Mouse (Mus musculus) layer of hippocampus, postnatal 14 days (tissue): Measurements from ENCODE around the gene Rps3. TPM values are rescaled to one million over a fixed set of nuclear protein-coding genes. Genes with fewer than 3 reads are reported as not detected.
A peak's percentile ranks its signal among the peaks of the same experiment; 100 is the strongest.

Source experiments
- DNase-seq, 2 experiments: peaks; one replicate each; pipeline ENCODE4 v3.0.0; 2021 to 2022; ENCODE audit warnings: low spot score in 2 of 2, mixed read lengths in 1 of 2
- total RNA-seq, 2 experiments: library from RNA; stranded (reverse); gene quantifications; 2 replicates each; pipeline ENCODE4 v1.2.3; 2021

Rps3 gene
- total RNA-seq, 2 experiments from 2014 or later: 245 to 264 TPM

DNA sequence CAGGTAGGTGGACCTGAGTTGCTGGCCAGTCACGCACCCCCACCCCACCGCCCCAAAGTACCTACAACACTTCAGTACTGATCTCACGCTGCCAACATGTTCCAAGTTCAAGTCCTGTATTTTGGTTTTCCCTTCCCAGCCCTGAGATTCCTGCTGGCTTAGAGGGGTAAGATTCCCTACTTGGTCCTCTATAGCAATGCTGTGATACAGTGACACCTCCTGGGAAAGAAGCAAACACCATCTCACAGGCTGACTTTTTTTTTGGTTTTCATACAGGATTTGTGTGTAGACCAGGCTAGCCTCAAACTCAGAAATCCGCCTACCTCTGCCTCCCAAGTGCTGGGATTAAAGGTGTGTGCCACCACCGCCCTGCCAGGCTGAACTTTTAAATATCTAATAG, 6.3 kb downstream of the Rps3 start:
- no peak for DNase-seq

- DNase-seq: no peak
Observed at GRCm38 (mm10) chr7:99476558-99477114, 6.9 kb downstream of the Rps3 start.

DNA sequence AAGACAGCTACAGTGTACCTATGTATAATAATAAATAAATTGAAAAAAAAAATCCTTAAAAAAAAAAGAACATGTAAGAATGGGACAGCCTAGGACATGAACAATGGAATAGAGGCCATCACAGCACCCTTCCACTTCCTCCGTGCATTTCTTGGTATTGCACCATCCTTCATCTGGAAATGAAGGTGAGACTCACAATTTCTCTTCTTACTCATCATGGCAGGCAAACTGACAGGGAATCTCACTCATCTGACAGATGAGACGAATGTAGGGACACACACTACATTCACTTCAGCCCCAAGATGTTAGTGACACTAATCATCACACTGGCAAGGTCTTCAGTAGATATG, 8.0 kb downstream of the Rps3 start:
- DNase-seq: no peak

DNA sequence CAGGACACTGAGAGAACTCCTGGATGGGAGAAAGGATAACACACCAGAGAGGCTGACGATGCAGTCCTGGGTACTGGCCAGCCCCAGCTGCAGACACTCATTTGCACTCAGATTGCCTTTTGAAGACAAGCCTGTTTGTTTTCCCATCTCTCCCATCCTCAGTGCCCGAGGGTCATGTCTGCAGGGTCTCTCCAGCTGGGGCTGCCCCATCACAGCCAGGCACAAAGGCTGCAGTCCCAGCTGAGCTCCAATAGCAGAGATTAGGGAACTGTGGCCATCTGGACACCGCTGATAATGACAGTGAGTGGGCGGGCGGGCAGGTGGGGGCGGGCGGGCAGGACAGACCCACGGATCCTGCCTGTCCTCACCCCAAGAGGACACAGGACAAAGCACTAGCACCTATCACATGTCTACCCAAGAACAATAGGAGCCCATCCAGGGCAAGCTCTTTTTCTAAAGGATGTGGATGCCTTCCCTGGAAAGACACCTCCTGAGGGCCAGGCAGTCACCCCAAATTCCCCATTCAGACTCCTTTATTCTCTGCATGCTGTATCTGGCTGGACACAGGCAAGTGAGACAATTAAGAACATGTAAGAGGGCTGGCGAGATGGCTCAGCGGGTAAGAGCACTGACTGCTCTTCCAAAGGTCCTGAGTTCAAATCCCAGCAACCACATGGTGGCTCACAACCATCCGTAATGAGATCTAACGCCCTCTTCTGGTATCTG, 8.5 kb downstream of the Rps3 start:
- no peak for DNase-seq

DNA sequence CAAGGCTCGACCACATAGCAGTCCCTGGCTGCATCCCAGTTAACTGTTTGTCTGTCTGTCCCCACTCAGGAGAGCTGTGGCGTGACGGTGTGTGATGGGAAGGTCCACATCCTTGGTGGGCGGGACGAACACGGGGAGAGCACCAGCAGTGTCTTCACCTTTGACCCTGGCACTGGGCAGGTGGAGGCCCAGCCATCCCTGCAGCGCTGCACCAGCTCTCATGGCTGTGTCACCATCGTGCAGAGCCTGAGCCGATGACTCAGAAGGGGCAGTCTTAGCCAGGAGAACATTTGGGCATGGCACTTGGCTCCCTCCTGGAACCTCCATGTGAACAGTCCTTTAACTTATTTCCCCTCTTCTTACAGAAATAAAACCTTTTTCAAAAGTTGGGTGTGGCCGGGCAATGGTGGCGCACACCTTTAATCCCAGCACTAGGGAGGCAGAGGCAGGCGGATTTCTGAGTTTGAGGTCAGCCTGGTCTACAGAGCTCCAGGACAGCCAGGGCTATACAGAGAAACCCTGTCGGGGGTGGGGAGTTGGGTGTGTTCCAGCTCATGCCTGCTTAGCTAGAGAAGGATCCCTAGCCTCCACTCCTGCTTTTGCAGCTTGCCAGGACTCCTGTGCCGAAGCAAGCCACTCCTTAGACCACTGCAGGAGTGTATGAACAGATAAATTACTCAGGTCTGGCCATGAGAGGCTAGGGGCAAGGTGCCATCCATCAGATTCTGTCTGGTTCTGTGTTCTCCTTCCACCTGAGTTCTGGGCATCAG, 9.7 kb downstream of the Rps3 start:
- DNase-seq: no peak

DNA sequence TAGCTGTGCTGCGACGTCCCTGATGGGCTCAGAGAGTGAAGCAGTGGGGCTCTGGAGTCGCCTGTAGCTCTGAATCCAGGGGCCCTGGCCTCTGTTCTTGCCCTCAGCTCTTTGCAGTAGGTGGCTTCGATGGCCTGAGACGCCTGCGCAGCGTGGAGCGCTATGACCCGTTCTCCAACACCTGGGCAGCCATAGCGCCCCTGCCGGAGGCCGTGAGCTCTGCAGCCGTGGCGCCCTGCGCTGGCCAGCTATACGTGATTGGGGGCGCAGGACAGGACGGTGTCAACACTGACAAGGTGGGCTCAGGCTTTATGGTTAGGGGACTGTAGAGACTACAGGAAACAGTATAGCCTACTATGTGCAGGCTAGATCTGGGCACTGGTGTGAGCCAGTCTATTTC, 12.0 kb downstream of the Rps3 start:
- DNase-seq: no peak

DNA sequence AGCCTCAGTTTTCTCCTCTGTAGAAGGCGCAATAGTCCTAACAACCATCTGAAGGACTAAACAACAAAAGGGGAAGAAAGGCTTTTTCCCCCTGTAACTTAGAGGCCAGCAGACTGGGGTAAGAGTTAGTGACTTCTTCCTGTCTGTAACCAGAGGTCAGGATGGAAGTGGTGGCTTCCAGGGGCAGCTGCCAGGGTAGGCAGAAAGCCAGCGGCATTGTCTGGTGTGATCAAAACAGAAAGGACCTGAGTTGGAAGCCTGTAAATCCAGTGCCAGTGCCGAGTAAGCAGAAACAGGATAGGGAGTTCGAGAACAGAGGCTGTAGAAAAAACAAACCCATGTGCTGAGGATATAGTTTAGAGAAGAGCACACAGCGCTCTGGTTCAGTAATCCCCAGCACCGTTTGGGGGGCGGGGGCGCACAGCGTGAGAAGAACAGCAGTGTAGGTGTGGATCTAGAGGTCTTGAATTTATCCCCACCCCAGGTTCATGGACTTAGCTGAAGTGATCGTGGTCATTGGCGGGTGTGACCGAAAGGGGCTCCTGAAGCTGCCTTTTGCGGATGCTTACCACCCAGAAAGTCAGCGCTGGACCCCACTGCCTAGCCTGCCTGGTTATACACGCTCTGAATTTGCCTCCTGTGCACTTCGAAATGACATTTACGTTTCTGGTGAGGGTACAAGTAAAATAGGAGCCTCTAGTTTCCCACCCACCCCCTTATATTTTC, 13.7 kb downstream of the Rps3 start:
- DNase-seq: no peak

GRCm38 (mm10) chr7:99468283-99469132, 15.0 kb downstream of the Rps3 start:
- DNase-seq: peak; percentile 69 to 72

DNA sequence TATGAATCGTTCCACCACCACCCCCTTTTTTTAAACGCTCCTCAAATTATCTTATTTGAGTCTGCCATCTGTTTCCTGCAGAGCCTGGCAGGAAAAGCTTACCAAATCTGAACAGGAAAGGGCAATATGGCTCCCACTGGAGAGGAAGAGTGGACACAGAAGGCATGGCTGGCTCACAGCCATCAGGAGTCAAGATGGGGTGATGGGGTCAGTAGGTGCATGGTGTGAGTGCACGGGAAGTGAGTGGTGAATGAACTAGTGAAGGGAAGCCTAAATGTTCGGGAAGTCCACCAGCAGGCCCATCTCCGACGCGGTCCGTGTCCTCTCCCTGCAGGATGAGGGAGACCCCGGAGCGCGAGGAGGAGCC, 15.6 kb downstream of the Rps3 start:
- peak; percentile 54 to 55 for DNase-seq

- DNase-seq: no peak
Observed at GRCm38 (mm10) chr7:99465811-99466210, 17.7 kb downstream of the Rps3 start, which contains the start of gene Klhl35. Gene Klhl35, plus strand, starts transcription at chr7:99466004.

DNA sequence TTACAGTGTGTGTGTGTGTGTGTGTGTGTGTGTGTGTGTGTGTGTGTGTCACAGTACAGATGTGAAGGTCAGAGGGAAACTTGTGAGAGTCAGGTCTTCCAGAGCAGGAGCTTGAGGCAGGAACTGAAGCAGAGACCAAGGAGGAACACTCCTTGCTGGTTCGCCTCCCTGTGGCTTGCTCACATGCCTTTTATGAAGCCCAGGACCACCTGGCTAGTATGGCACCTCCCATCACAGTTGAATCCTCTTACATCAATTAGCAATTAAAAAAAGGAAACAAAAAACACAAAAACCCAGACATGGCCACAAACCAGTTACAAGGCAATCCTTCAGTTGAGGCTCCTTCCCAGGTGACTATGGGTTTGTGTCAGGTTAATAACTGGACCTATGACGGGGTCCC, 20.4 kb downstream of the Rps3 start:
- DNase-seq: no peak

DNA sequence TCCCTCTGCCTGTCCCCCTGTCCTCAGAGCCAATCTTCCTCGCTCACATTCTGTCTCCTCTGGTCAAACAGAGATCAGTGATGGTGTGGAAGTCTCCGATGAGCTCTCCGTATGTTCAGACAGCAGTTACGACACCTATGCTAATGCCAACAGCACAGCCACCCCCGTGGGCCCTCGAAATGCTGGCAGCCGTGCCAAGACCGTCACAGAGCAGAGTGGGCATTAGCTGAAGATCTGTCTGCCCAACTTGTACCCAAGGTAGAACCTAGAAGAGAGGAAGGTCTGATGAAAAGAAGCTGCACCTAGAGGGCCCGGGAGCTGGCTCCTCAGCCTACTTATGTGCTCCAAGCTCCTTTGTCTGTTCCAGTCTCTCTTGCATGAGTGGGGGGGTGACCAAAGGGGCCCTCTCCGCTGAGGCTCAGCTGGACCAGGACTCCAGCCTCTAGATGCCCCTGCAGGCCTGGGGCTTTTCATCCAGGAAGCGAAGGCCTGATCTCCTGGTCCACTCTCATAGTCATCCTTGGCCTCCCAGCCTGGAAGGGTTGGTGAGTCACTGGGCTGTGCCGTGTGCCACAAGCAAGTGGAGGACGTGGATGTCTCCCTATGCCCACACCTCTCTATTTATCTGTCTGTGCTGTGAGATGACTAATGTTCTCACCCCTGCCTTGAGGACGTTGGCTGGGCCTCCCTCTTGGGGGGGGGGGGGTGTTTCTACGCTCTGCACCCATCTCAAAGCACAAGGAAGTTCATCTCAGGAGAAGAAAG, 23.5 kb downstream of the Rps3 start:
- DNase-seq: no peak

DNA sequence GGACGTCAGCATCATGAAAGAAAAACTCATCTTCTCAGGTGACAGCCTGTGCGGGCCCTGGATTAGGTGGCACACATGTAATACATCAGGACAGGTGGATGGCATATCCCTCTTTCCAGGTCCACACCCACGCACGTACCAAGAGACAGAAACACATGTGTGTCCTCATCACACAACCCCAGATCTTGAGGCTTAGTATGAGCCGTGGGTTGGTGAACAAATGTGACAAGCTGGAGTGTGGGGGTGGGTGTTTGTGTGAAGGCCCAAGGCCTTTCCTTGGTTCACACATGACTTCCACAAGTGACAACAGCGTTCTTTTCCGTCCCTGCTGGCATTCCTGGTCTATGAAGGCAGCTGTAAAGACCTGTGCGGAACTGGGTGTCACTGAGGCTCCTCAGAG, 24.7 kb downstream of the Rps3 start:
- no peak for DNase-seq

DNA sequence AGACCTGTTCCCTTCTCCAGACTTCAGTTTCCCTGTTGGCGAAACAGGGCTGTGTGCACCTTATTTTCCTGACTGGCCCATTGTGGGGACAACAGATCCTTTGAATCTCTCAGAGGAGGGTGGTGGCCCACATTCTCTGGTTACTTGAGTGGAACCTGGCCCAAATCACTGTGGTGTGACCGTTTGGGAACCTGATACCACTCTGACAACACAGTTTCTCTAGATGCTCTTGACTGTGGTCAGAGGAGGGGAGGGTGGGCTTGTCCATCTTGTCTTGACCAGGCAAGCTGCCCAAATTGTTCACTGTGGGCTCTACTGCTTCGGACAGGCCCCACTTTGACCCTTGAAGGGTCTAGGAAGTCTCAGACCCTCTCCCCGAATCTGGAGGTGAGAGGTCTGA, 29.5 kb downstream of the Rps3 start:
- DNase-seq: no peak

DNA sequence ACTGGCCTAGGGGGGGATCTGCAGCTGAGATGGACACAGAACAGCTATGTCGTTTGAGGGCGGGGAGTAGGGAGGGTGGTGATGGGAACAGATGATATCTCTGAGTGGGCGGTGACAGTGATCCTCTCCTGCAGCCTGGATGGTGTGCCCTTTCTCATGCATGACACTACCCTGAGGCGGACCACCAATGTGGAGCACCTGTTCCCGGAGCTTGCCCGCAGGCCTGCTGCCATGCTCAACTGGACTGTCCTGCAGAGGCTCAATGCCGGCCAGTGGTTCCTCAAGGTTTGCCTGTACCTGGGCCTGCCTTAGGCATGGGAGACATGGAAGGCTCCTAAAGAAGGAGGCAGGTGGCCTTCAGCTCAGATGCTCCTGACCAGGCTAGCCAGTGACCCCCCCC, 30.7 kb downstream of the Rps3 start:
- no peak for DNase-seq

- DNase-seq: peak; percentile 71 to 90
Observed at GRCm38 (mm10) chr7:99450703-99451102, 32.8 kb downstream of the Rps3 start.

DNA sequence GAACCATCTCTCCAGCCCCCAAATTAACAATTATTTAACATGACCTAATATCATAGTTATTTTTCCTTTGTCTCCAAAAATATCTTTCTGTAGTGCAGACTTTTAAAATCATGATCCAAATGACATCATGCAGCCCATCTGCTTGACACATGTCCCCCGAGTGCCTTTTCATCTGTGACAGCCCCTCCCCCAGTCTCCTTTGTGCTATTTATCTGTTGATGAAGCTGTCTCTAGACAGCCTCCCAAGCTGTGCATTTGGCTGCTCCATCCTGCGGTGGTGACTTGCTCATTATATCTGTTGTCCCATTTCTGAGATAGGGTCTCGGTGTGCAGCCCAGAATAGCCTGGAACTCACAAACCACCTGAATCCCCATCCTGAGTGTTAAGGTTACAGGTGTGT, 33.8 kb downstream of the Rps3 start:
- peak; percentile 65 to 89 for DNase-seq

DNA sequence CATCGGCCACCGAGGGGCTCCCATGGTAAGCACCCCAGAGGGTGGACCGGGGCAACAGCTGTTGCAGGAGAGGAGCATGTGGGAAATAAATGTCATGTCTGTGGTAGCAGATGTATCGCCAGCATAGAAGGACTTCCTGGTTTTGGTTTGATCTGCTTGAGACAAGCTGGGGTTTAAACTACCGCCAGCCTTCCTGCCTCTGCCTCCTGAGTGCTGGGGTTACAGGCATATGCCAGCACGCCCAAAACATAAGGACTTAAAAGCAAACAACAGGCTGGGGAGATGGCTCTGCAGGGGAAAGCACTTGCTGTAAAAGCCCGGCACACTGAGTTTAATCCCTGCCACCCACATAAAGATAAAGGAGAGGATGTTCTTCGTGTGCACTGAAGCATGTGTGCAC, 34.5 kb downstream of the Rps3 start:
- peak in 1 of 2 experiments; percentile 37 for DNase-seq

- DNase-seq: no peak
Observed at GRCm38 (mm10) chr7:99448619-99449018, 34.9 kb downstream of the Rps3 start.

- DNase-seq: no peak
Observed at GRCm38 (mm10) chr7:99447323-99447722, 36.2 kb downstream of the Rps3 start.
